Mouse (Mus musculus) limb, embryonic 14.5 days (tissue): ENCODE results near the gene Pigu. TPM values are rescaled to one million over a fixed set of nuclear protein-coding genes. Genes with fewer than 3 reads are reported as not detected.

Experiments used
- ATAC-seq: fragments of 200-750 bp; cut with Nextera tagmentation; 2 replicates; pipeline ENCODE4 v1.8.0; 2017; ENCODE audit warnings: low read depth, moderate number of reproducible peaks, moderate TSS enrichment; ENCODE audit not compliant: low FRiP score
- DNase-seq: peaks from one replicate; pipeline ENCODE4 v3.0.0-alpha.2; 2015; ENCODE audit warnings: low spot score
- H3K27ac ChIP-seq: fragments of 300-500 bp; sonication (generic); replicated peaks from 2 replicates; pipeline ENCODE4 v1.5.1; 2014; ENCODE audit warnings: low read depth, mild to moderate bottlenecking, low read length, moderate library complexity, mixed read lengths
- H3K27me3 ChIP-seq: fragments of 300-500 bp; sonication (generic); 2 replicates; pipeline ENCODE4 v1.6.1; 2014; ENCODE audit warnings: low read length, mixed read lengths; ENCODE audit not compliant: control insufficient read depth, insufficient read depth
- H3K36me3 ChIP-seq: fragments of 300-500 bp; sonication (generic); 2 replicates; pipeline ENCODE4 v1.6.1; 2014; ENCODE audit warnings: mild to moderate bottlenecking, low read length, moderate library complexity, mixed read lengths; ENCODE audit not compliant: control insufficient read depth, insufficient read depth
- H3K4me1 ChIP-seq: fragments of 300-500 bp; sonication (generic); 2 replicates; pipeline ENCODE4 v1.6.1; 2014; ENCODE audit warnings: antibody characterized with exemption, low read length, mixed read lengths; ENCODE audit not compliant: control insufficient read depth, insufficient read depth
- H3K4me2 ChIP-seq: fragments of 300-500 bp; sonication (generic); replicated peaks from 2 replicates; pipeline ENCODE4 v1.6.1; 2014; ENCODE audit warnings: low read depth, mild to moderate bottlenecking, low read length, moderate library complexity; ENCODE audit not compliant: severe bottlenecking
- H3K4me3 ChIP-seq: fragments of 300-500 bp; sonication (generic); replicated peaks from 2 replicates; pipeline ENCODE4 v1.5.1; 2014; ENCODE audit warnings: low read length
- H3K9ac ChIP-seq: fragments of 300-500 bp; sonication (generic); 2 replicates; pipeline ENCODE4 v1.6.1; 2014; ENCODE audit warnings: mild to moderate bottlenecking, low read depth, low read length, moderate library complexity; ENCODE audit not compliant: severe bottlenecking
- H3K9me3 ChIP-seq: fragments of 300-500 bp; sonication (generic); 2 replicates; pipeline ENCODE4 v1.6.1; 2016; ENCODE audit warnings: low read length; ENCODE audit not compliant: control insufficient read depth
- POLR2A ChIP-seq: fragments of 200-500 bp; IDR thresholded peaks from 2 replicates; pipeline ENCODE4 v1.8.0; 2012; ENCODE audit warnings: inconsistent platforms, mild to moderate bottlenecking, moderate library complexity, borderline replicate concordance; ENCODE audit not compliant: insufficient read depth, insufficient read length; ENCODE audit errors: extremely low read depth
- WGBS: fragments of 180-500 bp; shearing (Covaris S2); extraction: QIAGEN DNeasy Blood & Tissue Kit; methylation state at CpG from one replicate; pipeline ENCODE4 v1.1.7; 2014; 5-methylcytosine and 5-hydroxymethylcytosine counted together
- polyA plus RNA-seq, 2 experiments: library from polyadenylated mRNA; depleted of rRNA in 1 of 2; stranded (reverse) in 1 of 2; unstranded in 1 of 2; fragments of >200 nt; fragmentation: Nextera tagmentation in 1 of 2; extraction: Ambion mirVana in 1 of 2; gene quantifications; 2 replicates each; pipeline versions ENCODE4 v1.2.1 to v1.2.3; 2012 to 2014

The Pigu gene
- polyA plus RNA-seq, 2 experiments, result 43.8 to 50.7 TPM

GRCm38 (mm10) chr2:155382791-155383438, 25.7 kb upstream of the Pigu start:
- 51% methylated on average over 2 of the region's 2 CpGs for WGBS
- Histone ChIP-seq H3K9ac (no peak overlapping the region), H3K4me3 (peak overlapping the region; percentile 96; the same call in 1 of the 2 replicates), H3K4me1 (peaks cover 16% of the 10 kb centered on the region), H3K36me3 (peaks cover 8% of the 10 kb centered on the region; the same call in 1 of the 2 replicates), H3K4me2 (peak overlapping the region; percentile 84), H3K27ac (no peak overlapping the region; the same call in 1 of the 2 replicates), H3K9me3 (no peaks in the 10 kb centered on the region), H3K27me3 (peaks cover 3% of the 10 kb centered on the region; the same call in 1 of the 2 replicates)
- ATAC-seq, result no peak
- DNase-seq, result peak; percentile 58
- TF ChIP-seq POLR2A, result no peak

GRCm38 (mm10) chr2:155382332-155382700, 25.1 kb upstream of the Pigu start:
- peaks cover 3% of the 10 kb centered on the region; the same call in 1 of the 2 replicates for H3K27me3 ChIP-seq
- H3K4me3 ChIP-seq, result peak overlapping the region; percentile 96
- H3K36me3 ChIP-seq, result 0 out of 2 replicates have a peak, but pooled peaks cover 2% of the 10 kb centered on the region
- 22% methylated on average over 6 of the region's 6 CpGs for WGBS
- peak overlapping the region; percentile 93 for H3K9ac ChIP-seq
- H3K27ac ChIP-seq, result peak overlapping the region; percentile 98
- ATAC-seq, result no peak
- no peak for DNase-seq
- no peak for TF ChIP-seq POLR2A
- no peaks in the 10 kb centered on the region for H3K9me3 ChIP-seq
- peak overlapping the region; percentile 84 for H3K4me2 ChIP-seq
- H3K4me1 ChIP-seq, result peaks cover 16% of the 10 kb centered on the region

GRCm38 (mm10) chr2:155381643-155382331, 24.6 kb upstream of the Pigu start:
- peaks cover 16% of the 10 kb centered on the region for H3K4me1 ChIP-seq
- DNase-seq (peak; percentile 91), ATAC-seq (peak; percentile 95)
- H3K4me3 ChIP-seq, result peak overlapping the region; percentile 96
- H3K9me3 ChIP-seq, result no peaks in the 10 kb centered on the region
- H3K27me3 ChIP-seq, result peaks cover 3% of the 10 kb centered on the region; the same call in 1 of the 2 replicates
- peak; percentile 68; the same call in 1 of the 2 replicates for TF ChIP-seq POLR2A
- 0% methylated on average over 46 of the region's 68 CpGs for WGBS
- H3K36me3 ChIP-seq, result no peaks in the 10 kb centered on the region
- H3K9ac ChIP-seq, result peak overlapping the region; percentile 93
- H3K27ac ChIP-seq, result peak overlapping the region; percentile 98
- H3K4me2 ChIP-seq, result peak overlapping the region; percentile 84

GRCm38 (mm10) chr2:155381060-155381437, 23.8 kb upstream of the Pigu start:
- Histone ChIP-seq H3K4me3 (peak overlapping the region; percentile 96), H3K27me3 (peaks cover 3% of the 10 kb centered on the region; the same call in 1 of the 2 replicates), H3K4me1 (peaks cover 12% of the 10 kb centered on the region), H3K27ac (peak overlapping the region; percentile 98; the same call in 1 of the 2 replicates), H3K36me3 (no peaks in the 10 kb centered on the region), H3K9me3 (no peaks in the 10 kb centered on the region), H3K4me2 (peak overlapping the region; percentile 84), H3K9ac (peak overlapping the region; percentile 93)
- DNase-seq (no peak), ATAC-seq (no peak)
- TF ChIP-seq POLR2A, result no peak
- 2% methylated on average over 11 of the region's 11 CpGs for WGBS

- WGBS, result 40% methylated on average over 8 of the region's 8 CpGs
- ATAC-seq (no peak), DNase-seq (no peak)
- Histone ChIP-seq H3K4me2 (peak within 1 kb of the TSS; percentile 84), H3K36me3 (no peaks in the 10 kb centered on the region), H3K9me3 (no peaks in the 10 kb centered on the region), H3K27ac (peak within 1 kb of the TSS; percentile 98), H3K27me3 (peaks cover 3% of the 10 kb centered on the region; the same call in 1 of the 2 replicates), H3K9ac (peak within 1 kb of the TSS; percentile 93), H3K4me1 (peaks cover 12% of the 10 kb centered on the region), H3K4me3 (peak within 1 kb of the TSS; percentile 96)
- TF ChIP-seq POLR2A, result no peak
These were observed 23.2 kb upstream of the Pigu start, which contains the start of gene Trp53inp2 for GRCm38 (mm10) chr2:155380261-155381059. TSS of gene Trp53inp2 (plus strand) at chr2:155381059.
